Mouse (Mus musculus): ENCODE measurements at regions not wholly inside any gene's neighbourhood (a gene's known extent, or its start where the extent isn't known, plus 50 kb on each side); places are given as distances from the start of the nearest gene placed in this dataset.
"Not testable (repeated sequence)": the region's sequence is repeated elsewhere in the genome, so short reads cannot be mapped to it uniquely, and the experiment has no call there.

DNA sequence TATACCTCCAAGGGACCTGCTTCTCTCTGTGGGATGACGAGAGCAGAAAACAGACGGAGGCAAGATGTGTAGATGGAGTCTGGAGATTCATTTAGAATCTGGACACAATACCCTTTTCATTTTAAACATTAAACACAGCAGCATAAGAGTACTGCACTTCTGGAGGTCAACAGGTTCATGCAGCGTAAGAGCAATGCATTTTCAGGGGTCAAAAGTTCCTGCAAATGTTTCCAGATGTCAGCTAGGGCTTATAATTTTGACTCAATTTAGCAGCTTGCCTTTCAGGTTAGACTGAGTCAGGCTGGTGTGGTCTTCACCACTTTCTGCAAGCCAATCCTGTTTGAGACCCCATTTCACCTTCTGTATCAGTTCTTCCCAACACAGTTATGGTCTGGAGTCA is 277.9 kb downstream of the Hace1 start:
- DNase-seq (ENCODE audit: low spot score in 2 of 2) = no peak

DNA sequence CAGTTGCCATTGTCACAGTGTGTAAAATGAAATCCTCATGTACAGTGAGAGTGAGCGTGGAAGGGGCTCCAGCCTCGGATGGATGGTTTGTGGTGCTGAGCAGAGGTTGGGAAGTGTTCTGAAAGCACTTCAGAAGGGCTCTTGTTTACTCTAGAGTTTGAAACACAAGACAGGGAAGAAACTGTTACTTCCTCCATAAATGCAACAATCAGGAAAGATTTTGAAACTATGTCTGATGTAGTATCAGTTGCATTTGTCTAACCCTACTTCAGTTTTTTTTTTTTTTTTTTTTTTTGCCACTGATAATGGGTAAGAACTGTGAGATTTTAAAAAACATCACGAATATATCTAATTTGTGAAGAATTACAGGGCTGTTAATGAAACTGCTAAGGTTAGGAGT is 281.5 kb downstream of the Hace1 start:
- no peak for DNase-seq (ENCODE audit: low spot score in 2 of 2)

DNA sequence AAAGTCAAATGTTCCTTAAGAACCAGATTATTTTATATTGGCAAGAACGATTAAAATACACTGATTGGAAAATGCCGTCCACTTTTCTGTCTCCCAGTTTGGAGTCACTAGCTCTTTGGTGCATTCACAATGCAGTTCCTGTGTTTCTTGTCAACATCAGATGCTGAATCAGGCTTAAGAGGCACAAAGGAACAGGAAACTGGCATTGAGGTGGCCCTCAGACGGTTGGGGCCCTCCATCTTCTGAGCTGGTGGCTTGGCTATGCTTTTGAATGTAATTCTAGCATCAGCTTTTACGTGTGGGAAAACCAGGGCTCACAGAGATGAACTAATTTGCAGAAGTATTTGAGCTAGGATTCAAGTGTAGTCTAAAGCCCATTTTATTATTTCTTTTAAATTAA is 282.3 kb downstream of the Hace1 start:
- DNase-seq (ENCODE audit: low spot score in 2 of 2) = no peak

DNA sequence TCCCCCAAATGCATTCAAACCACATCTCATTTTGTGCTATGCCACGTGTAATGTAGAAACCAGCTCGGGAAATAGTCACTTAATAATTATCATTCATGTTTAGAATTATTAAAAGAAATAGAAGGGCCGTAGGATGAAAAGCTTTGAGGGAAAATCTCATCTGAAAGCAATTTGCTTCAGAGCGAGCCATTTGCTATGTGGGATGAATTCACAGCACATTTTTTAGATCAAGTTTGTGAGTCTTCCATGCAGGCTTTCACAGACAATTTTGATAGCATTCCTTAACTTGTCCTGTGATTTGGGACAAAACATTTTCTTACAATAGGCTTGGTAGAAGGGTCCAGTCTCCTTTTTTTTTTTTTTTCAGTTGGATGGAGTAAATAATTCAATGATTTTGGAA is 283.1 kb downstream of the Hace1 start:
- DNase-seq (ENCODE audit: low spot score in 2 of 2) = no peak

DNA sequence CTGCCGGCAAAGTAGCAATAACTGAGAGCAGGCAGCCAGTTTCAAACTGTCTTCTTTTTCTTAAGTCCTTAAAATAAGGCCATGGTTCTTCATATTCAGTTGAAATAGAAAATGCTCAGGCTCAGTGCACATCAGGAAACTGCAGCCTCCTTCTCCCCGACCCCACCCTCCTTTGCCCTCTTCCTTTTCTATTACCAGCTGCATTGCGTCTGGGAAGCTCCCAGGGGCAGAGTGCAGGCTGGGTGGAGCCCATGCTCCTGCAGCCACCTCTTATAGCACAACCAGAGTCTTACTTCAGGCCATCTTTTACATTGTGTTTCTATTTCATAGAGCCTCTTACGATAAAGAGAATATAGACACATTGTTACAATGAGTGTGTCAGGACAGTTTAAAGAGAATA is 288.2 kb downstream of the Hace1 start:
- no peak for DNase-seq (ENCODE audit: low spot score in 2 of 2)

DNA sequence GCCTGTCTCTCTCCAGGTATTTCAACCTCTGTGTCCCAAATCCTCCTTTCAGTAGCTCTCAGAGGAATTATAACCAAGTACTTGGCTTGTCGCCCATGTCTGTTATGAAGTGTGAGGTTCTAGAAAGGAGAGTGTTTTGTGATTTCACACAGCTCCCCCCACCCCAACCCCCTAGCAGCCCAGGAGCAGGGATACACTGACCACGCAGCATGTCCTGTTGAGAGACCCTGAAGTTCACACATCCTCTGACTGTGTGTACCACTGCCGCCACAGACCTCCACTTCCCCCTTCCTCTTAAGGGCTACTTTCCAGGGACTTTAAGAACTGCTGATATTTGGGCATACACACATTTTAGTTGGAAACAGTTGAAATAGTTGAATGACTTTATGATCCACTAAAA is 289.2 kb downstream of the Hace1 start:
- no peak for DNase-seq (ENCODE audit: low spot score in 2 of 2)

DNA sequence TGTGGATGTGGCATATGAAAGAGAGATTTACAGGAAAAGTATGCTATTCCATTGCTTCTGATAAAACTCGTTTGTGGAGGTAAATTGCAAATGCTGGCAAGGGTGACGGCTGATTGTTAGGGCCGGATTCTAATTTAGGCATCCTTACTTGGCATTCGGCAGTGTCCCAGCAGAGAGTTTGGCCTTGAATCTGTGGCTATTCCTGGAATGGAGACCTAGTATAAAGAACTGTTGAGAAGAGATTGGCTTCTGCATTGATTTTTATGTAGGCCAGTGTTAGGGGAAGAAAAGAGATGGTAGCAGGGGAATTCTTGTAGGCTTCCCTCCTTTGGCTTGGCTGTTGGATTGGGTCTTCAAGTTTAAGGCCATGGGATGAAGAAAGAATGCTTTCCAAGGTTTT is 293.4 kb downstream of the Hace1 start:
- DNase-seq (ENCODE audit: low spot score in 2 of 2) = no peak

DNA sequence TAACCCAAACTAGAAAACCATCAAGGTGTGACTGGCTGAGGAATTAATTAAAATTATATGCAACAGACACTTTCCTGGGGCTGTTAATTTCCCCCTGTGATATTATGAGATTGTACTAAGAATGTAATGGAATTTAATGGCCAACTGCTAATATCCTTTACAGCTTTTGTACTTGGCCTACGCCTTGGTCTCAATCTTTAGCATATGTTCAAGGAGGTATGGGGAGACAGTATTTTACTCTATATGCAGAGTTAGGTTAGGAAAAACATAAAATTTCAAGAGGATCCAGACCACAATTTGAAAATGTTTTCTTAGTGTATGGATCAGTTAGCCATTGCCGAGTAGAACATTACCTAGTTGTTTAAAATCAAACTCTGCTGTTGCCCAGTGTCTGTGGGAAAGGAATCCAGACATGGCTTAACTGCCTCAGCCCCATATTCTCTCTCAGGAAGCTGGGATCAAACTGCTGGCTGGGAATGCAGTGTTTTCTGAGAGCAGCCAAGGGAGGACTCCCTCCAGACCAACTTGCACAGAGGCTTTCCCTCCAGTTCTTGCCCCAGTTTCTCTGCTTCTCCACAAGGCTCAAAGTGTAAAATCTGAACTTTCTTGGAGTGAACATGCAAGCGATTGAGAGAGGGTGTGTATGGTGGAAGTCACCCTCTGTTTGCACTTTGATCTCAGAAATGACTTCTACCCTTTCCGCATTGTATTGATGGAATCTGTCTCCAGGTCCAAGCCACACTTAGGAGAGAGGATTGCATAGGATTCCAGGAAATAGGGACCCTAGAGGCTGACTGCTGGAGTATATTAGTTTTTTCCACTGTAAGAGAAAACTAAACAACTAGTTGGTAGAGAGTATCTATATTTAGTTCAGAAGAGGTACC is 294.6 kb downstream of the Hace1 start:
- DNase-seq (ENCODE audit: low spot score in 2 of 2) = no peak

DNA sequence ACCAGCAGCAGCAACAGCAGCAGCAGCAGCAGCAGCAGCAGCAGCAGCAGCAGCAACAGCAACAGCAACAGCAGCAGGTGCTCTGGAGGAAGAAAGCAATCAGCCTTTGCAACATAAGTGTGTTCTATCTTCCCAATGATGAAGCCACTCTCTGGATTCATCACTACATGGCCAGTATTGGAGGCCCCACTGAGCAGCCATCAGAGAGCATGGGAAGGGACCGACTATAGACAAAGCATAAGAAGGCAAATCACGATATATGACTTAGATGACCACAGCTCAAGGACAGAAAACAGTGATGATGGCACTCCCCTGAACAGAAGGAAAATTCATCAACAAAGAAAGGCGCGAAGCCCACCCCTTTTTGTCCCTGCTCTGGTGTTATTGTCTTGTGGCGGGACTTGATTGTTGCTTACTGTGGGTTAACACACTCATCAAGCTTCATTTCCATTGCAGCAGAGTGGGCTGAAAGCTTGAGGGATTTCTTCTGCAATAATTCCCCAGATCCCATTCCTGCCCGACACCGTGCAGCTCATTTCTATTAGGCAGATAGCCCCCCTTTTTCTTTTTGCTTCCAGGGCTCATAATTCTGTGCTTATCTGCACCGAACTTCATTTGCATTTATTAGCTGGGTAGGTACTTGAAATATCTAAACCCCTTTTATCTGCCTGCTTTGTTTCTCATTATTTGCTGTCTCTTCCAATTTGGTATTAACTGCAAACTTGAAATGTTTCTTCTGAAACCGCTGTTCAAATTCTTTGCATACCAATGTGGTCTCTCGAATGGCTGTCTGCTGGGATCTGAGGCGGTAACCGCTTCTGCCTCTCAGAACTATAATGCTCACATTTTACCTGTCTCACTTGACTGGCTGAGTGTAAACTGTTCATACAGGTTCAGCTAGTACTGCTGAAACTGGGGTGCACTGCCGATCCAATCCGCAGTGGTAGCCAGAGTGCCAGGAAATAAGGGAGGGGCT is 296.5 kb downstream of the Hace1 start:
- DNase-seq (ENCODE audit: low spot score in 2 of 2) = no peak

DNA sequence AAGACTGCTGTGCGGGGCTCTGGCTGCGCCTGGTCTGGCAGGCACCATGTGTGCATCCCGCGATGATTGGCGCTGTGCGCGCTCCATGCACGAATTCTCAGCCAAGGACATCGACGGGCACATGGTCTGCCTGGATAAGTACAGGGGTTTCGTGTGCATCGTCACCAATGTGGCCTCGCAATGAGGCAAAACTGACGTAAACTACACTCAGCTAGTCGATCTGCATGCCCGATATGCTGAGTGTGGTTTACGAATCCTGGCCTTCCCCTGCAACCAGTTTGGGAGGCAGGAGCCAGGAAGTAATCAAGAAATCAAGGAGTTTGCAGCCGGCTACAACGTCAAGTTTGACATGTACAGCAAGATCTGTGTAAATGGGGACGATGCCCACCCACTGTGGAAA is 297.7 kb downstream of the Hace1 start:
- DNase-seq (ENCODE audit: low spot score in 2 of 2) = not testable (repeated sequence)

DNA sequence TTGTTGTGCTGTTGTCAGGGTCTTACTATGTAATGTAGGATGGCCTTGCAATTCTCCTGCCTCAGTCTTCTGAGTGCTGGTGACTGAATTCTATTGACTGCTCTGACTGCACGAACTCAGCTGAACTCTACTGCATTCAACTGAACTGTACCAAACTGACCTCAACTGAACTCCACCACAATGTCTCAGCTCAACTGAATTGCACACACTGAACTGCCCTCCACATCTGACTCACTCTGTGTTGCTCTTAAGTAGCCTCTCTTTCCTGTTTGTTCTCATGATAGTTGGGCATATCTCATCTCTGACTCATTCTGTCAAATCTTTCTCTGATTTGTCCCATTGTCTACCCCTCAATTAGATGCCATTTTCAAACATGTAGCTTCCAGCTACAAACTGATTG is 306.1 kb downstream of the Hace1 start:
- DNase-seq (ENCODE audit: low spot score in 2 of 2) = no peak

DNA sequence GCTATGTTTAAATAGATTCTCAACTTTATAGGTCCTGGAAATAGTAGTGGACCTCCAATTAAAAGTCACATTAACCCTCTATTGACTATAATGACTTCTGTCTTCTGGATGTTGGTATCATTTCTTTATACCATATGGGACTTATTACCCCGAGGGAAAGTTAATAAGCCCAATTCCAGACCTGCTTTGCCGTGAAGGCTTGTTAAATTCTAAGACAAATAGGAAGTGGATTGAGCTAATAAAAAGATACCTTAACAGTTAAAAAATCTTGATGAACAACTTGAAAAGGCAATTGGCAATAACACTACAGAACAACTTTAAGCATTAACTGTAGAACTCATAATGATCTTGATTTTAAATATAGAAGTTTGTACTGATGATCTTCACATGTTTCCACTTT is 309.0 kb downstream of the Hace1 start:
- no peak for DNase-seq (ENCODE audit: low spot score in 2 of 2)

DNA sequence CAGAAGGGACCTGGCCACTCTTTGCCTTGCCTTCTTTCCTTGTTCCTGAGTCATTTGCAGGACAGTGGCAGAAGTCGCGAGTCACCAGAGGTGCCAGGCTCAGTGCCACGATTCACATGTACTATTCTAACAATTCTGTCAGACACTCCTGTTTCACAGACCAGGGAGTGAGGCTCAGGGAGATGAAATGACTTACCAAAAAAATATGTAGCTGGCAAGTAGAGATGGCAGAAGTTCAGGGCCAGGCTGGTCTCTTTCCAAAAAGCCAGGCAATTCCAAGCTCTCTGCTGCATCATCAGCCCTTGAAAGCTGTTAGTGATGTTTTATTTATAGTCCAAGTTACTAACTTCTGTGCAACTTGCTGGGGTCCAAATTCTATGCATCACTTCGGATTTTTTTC is 311.2 kb downstream of the Hace1 start:
- DNase-seq (ENCODE audit: low spot score in 2 of 2) = peak in 1 of 2 experiments; percentile 32

DNA sequence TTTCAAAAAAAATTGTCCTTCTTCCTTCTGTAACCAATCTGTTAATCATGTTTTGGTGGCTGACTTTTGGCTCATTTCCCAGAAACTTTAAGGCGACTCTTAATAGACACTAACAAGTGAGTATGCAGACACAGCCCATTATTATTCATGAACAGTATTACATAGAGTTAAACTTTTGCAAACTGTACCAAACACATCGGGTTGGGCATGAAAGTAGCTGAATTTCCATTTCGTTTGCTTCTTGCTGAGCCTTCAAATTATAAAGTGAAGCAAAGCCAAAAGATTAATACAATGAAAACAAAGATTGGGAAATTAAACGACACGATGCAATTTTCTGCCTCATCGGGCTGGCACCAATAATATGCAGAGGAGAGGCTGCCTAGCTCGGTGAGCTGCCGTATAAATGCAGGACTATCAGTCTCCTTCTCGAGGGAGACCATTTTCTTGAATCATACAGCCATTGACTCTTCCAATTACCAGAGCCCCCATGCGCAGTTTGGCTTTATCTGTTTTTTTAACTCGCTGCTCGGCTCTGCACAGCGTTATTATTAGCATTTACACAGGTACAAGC is 311.8 kb downstream of the Hace1 start:
- DNase-seq (ENCODE audit: low spot score in 2 of 2) = no peak

DNA sequence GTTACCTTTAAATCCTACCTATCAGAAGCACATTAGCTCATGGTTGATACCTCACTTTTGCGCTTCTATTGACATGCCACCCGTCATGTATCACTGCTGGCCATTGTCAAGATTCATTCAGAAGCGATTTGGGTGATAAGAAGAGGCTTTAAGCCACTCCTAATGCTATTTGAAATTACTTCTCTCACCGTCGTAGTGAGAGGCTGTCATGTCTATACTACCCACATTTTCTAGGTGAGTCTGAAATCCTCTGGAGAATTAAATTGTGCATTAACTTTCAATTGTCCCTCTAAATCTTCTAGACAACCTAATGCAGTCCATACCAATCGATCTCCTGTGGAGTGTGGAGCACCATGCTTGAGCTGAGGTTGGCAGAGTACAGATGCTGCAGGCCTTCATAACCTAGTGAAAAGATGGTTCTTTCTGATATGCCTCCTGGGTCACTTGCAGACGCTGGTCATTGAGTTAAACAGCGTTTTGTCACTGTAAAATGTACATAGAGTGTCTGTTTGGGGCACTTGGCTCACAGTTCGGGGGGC is 312.5 kb downstream of the Hace1 start:
- no peak for DNase-seq (ENCODE audit: low spot score in 2 of 2)

DNA sequence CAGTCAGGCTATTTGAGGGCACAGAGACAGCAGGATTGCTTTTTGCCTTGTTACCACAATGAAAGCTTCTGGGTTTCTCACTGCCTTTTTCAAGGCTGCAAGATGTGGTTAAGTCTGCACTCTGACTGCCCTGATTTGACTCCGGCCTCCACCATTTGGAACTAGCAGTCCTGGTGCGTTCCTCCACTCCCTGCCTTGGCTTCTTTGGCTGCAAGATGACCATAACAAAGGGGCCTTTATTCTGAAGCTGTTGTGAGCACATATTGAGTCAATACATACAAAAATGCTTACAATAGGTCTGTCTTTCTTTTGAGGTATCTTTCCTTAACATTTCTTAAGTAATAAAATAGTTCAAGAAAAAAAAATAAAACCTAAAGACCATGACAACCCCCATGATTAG is 314.8 kb downstream of the Hace1 start:
- DNase-seq (ENCODE audit: low spot score in 2 of 2) = no peak

DNA sequence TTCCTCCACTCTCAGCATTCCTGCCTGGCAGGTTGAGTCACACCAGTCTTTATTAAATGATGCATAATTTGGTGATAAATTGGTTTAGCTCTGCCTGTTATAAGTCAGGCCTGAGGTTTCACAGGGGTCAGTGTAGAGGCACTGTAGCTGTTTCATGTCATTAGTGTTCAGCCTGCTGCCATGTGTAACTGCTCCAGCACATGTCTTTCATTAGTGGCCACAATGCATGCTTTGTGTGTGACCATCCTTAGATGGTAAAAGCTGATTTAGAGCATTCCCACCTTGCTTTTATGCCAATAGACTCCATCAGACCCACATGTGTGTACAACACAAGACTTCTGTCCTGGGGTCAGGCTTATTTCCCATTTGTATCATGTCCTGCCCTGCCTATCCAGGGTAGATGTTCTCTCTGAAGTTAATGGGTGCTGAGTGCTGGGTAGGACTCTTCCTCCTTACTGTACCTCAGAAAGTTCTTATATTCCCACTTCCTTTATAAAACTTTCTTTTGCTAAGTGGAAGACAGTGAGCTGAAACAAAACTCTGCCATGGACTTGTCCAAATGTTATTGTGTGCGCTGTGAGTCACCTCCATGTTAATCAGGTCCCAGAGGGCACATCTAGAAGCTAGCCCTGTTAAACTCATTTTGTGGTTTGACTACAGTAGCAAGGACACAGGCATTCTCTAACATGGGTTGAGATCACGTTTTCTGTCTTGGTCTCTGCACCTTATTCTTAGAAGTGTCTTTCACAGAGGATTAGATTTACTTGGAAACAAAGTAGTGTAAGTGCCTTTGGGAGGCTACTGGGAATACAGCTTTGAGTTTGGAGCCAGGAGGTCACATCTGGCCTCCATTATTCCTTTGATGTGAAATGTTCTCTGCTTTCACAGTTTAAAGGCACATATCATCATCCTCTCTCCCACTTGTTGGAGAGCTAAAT is 316.5 kb downstream of the Hace1 start:
- DNase-seq (ENCODE audit: low spot score in 2 of 2) = no peak

DNA sequence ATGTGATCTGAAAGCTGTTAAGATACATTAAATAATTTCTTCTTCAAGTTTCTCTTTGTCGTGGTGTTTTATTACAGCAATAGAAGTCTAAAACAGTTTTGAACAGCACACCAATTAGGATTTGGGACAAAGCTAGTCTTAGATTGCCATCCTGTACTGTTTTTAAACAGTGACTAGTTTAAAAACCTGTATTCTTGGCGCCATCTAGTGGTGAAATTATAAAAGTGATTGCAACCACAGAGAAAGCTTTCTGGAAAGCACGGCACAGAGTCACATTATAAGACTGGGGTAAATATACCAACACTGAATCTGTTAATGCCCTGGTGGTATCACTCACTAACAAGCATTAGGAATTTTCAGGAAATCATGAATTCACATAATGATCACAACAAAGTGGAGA is 339.3 kb downstream of the Hace1 start:
- no peak for DNase-seq (ENCODE audit: low spot score in 2 of 2)

DNA sequence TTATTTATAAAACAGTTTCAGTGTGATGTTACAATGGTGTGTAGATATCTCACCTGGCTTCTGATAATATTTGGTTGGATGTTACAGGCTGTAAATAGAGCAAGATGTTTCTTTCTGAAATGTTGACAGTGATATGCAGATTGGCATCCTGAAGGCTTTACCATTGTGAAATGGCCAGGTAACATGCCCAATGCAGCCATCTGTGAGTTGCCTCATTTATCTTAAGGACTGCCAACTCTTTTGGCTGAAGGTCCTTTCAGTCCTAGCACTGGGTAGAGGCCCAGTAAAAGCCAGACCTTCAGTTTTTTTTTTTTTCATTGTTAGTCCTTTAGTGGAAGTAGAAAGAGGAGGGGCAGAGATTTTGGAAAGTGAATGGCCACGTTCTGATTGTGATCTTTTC is 348.1 kb downstream of the Hace1 start:
- DNase-seq (ENCODE audit: low spot score in 2 of 2) = no peak

DNA sequence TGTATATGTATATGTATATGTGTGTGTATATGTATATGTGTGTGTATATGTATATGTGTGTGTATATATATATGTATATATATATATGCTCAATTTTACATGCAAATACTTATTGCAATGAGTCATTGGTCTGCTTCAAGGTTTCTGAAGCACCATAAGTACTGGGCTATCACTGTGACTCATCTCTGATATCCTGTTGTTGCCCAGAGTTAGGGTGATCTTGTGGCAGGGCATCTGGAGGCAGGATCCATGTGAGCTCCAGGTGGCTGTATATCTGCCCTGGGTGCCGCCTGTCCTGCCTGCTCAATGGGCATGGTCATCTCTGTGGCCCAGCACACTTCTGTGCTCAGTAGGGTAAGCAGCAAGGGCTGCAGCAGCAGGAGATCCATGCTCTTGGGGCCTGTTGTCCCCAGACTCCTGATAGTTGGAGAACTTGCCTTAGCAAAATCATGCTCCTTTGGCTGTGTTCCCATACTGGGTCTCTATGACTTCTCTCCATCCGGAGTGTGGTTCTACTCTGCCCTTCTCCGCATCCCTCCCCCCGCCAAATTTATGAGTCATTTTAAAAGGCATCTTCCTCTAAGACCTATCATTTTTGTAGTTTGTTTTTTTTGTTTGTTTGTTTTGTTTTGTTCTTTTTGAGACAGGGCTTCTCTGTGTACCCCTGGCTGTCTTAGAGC is 356.1 kb downstream of the Hace1 start:
- DNase-seq (ENCODE audit: low spot score in 2 of 2) = no peak
